Mouse (Mus musculus) heart, postnatal 36 days (tissue): ENCODE data around the gene Zfp646. TPM values are rescaled to one million over a fixed set of nuclear protein-coding genes. Genes with fewer than 3 reads are reported as not detected.
"Not testable (repeated sequence)": the region's sequence is repeated elsewhere in the genome, so short reads cannot be mapped to it uniquely, and the experiment has no call there.

Experiments
- DNase-seq, 2 experiments: peaks; one replicate each; pipeline ENCODE4 v3.0.0; 2021 to 2022
- intact Hi-C: fragments of 180-260 bp; cut with DNase I; formaldehyde crosslinking; loops from one replicate; pipeline ENCODE4 v1.15.1; 2025
- total RNA-seq, 2 experiments: library from RNA; stranded (reverse); gene quantifications; 2 replicates each; pipeline ENCODE4 v1.2.3; 2021

Gene Zfp646
- total RNA-seq, 2 experiments from 2014 or later, result 17.2 to 19.3 TPM

- DNase-seq, result peak; percentile 89 to 94
- intact Hi-C loops, result loop anchor here (5.0 kb wide), 1 partner anchor 99 kb away; the partner anchor contains the start of gene Setd1a
Observed at GRCm38 (mm10) chr7:127876467-127877348, 687 bp downstream of the Zfp646 start, which contains the start of gene Zfp668. Gene Zfp668, minus strand, starts transcription at chr7:127876828.

GRCm38 (mm10) chr7:127879301-127879700, 3.3 kb downstream of the Zfp646 start:
- no peak for DNase-seq
- intact Hi-C loops, result loop anchor here (2.0 to 5.0 kb wide), 2 partner anchors 16 to 102 kb away; partner anchors contain the start of genes Gm21974, Setd1a and Vkorc1

DNA sequence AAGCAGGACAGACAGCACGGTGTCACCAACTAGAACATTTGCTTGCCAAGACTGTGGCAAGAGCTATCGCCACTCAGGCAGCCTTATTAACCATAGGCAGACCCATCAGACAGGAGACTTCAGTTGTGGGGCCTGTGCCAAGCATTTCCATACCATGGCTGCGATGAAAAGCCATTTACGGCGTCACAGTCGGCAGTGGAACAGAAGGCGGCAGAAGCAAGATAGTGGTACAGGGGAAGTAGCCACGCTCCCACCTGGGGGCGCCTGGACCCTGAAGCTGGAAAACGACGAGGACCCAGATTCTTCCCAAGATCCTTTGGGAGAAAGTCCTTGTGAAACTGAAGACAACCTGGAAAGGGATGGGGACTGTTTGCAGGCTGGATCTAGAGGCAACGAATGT, 4.4 kb downstream of the Zfp646 start:
- intact Hi-C loops, result no loop called here
- no peak for DNase-seq

GRCm38 (mm10) chr7:127885951-127886350, 9.9 kb downstream of the Zfp646 start:
- intact Hi-C loops, result no loop called here
- DNase-seq, result peak; percentile 67 to 71

- DNase-seq, result no peak
- intact Hi-C loops, result no loop called here
Observed at GRCm38 (mm10) chr7:127886551-127886950, 10.5 kb downstream of the Zfp646 start.

GRCm38 (mm10) chr7:127887191-127887590, 11.2 kb downstream of the Zfp646 start:
- DNase-seq, result no peak
- intact Hi-C loops, result no loop called here

DNA sequence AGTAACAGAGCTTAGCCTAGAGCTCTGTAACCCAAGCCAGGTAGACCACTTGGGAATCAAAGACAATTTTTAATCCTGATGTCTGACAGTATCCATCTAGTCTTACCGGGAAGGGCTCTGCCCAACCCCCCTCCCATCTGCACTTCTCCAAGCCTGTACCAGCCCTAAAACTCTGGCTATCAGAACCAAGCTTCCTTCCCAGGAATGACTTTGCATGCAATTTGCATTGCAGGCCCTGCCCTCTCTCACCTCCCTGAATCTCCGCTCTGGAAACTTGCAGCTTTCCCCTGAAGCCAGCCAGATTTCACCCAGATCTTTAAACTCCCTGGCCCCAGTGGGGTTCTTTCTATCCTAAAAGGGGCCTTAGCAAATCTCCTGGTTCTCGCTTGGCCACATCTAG, 11.8 kb downstream of the Zfp646 start:
- no peak for DNase-seq

GRCm38 (mm10) chr7:127888821-127889220, 12.8 kb downstream of the Zfp646 start:
- intact Hi-C loops, result no loop called here
- DNase-seq, result no peak

More for the DNA sequence above, 11.8 kb downstream of the Zfp646 start:
- intact Hi-C loops, result no loop called here

GRCm38 (mm10) chr7:127890798-127891197, 14.8 kb downstream of the Zfp646 start, which contains the start of gene Prss53:
Gene Prss53, minus strand, starts transcription at chr7:127890970.
- no peak for DNase-seq
- intact Hi-C loops, result no loop called here

DNA sequence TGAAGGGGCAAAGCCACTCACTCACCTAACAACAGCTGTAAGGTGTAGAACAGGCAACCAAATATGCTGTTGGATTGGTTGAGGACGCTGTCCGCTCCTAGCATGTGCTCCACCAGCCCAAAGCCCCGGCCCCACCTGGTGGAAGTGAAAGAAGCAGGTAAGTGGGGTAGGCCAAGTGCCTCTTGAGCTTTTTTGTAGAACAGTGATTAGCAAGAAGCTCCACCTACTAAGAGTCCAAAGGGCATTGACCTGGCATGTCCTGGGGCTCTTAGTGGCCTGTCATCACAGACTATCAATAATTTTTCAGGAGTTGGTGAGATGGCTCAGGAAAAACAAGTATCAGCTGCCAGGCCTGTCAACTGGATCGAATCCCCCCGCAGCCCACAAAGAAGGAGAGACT, 18.5 kb downstream of the Zfp646 start:
- intact Hi-C loops, result loop anchor here (2.0 kb wide), 1 partner anchor 16 kb away; no protein-coding TSS in a partner anchor
- no peak for DNase-seq

DNA sequence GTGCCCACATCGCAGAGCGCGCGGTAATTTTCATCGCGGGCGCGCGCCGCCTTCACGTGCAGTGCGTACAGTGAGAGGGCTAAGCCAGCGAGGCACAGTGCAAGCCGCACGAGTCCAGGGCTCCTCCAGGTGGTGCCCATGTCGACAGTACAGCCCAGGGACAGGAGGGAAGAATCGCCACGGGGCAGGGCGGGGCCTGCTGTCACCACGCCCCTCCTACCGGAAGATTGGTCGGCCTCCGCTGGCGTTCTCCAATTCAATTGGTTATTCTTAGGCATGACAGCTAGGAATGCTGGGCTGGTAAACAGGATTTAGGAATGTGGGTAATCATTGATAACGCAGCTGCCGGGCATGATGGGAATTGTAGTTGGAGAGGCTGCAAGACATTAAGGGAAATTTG, 19.4 kb downstream of the Zfp646 start, which contains the start of the genes Gm21974 and Vkorc1:
TSS of gene Gm21974 (minus strand) at position 13 of the 400 bp plus-strand sequence.
TSS of gene Vkorc1 (minus strand) at position 176 of the 400 bp plus-strand sequence.
- DNase-seq, result peak; percentile 93
- intact Hi-C loops, result loop anchor here (2.0 to 5.0 kb wide), 2 partner anchors 17 to 93 kb away; partner anchors contain the start of gene Hsd3b7

DNA sequence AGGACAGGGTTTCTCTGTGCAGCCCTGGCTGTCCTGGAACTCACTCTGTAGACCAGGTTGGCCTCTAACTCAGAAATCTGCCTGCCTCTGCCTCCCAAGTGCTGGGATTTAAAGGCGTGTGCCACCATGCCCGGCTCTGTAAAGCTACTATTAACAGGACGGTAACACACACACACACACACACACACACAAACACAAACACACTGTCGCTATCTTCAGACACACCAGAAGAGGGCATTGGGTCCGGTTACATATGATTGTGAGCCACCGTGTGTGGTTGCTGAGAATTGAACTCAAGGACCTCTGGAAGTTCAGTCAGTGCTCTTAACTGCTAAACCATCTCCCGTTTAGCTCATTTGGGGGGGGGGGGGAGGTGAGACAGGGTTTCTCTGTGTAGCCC, 19.9 kb downstream of the Zfp646 start:
- not testable (repeated sequence) for DNase-seq
- intact Hi-C loops, result loop anchor here (2.0 to 5.0 kb wide), 2 partner anchors 17 to 94 kb away; partner anchors contain the start of gene Hsd3b7

DNA sequence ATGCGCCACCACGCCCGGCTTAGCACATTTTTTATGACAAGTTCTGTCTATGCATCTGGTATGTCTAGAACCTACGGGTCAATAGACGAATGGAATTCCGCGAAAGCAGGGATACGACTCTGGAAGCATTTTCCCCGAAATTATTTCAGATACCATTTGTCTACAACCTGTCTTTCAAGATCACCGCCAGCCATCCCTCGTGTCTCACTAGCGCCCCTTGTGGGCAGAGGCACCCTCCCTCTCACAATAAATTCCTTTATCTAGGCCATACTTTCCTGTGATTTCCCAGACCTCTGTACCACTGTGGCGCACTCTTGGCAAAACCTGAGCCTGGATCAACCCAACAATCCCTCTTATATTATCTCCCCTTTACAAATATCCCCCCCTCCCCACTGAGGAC, 20.4 kb downstream of the Zfp646 start:
- DNase-seq, result peak; percentile 50 to 68
- intact Hi-C loops, result loop anchor here (5.0 kb wide), 1 partner anchor 94 kb away; the partner anchor contains the start of gene Hsd3b7

DNA sequence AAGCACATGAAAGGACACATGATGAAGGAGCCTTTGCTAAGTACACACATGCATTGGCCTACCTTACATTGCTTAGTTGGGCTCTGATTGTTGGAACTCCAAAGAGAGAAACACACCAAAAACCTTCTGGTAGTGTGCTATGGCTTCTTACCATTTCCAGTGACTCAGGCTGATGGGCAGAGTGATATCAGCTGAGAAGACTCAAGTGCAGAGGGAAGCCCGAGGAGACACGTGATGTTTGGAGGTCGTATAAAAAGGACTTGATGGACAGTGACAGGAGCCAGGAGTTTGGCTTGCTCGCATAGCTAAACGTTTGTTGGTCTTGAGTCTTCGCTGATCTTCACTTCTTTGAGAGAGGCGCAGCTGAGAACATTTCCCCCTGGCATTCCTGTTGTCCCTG, 21.5 kb downstream of the Zfp646 start:
- intact Hi-C loops, result loop anchor here (5.0 kb wide), 1 partner anchor 95 kb away; the partner anchor contains the start of gene Hsd3b7
- no peak for DNase-seq

- DNase-seq, result no peak
- intact Hi-C loops, result loop anchor here (5.0 kb wide), 1 partner anchor 96 kb away; the partner anchor contains the start of gene Hsd3b7
Observed at GRCm38 (mm10) chr7:127898179-127898956, 22.3 kb downstream of the Zfp646 start.

DNA sequence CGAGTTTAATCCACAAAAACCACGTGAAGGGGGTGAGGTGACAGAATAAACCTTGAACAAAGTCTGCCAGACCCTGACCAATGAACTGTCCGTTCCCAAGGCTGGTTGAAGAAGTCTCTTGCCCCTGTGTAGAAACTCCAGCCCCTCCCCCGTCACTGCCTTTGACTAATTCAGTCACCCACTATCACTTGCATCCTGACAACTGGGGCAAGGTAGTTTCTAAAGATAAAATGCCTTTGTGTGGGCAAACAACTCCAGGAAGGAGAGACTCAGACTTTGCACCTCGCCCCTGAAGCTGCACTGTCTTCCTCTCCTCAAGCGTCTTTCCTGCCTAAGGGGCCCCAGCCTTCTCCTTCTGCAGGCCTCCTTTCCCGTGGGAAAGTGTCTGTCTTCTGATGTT, 24.0 kb downstream of the Zfp646 start:
- intact Hi-C loops, result loop anchor here (5.0 kb wide), 1 partner anchor 98 kb away; the partner anchor contains the start of gene Hsd3b7
- DNase-seq, result no peak

DNA sequence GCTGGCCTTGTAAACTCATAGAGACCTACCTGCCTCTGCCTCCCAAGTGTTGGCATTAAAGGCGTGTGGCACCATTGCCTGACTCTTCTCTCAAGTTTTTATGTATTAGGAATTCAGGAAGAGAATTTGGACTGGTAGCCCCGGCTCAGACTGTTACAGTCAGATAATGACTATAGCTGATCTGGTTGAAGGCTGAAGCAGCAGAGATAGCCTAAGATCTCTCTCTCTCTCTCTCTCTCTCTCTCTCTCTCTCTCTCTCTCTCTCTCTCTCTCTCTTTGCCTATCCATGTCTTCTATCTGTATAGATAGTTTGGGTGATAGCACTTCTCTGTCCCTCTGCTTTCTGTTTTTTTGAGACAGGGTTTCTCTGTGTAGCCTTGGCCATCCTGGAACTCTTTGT, 25.8 kb downstream of the Zfp646 start:
- intact Hi-C loops, result no loop called here
- no peak for DNase-seq

DNA sequence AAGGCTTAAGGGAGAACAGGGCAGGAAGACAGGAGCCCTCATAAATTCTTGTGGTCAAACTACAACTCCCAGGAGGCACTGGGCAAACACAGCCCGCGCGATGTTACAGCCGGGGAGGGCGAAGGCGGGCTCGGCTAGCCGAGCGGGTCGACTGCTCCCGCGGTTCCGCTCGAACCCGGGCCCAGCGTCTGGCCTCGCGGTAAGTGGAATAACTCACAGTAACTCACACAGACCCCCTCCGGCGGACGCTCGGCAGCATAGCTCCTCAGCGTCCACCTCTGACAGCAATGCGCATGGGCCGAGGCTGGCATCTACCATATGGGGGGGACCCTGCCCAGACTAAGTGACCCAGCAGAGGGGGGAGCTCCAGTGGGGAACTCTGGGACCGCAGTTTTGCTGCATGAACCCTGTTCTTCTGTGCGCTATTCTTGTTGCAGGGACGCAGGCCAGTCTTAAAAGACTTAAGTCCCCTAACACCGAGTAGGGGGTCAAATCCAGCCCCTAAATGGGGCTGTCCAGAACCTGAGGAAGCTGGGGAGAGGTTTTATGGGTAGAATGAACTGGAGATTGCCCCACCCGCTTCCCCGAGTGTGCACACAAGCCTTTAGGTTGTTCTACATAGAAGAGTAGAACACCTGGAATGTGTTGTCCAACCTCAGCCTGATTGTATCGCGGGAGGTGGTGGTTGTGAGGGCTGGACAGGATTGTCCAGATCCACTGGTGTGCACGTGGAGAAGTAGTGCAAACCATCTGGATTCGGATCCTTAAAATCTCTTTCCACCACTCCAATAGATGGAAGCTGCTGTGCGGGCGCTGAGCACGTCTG, 28.2 kb downstream of the Zfp646 start, which contains the start of gene Bckdk:
TSS of gene Bckdk (plus strand) at position 112 of the 826 bp plus-strand sequence.
- intact Hi-C loops, result no loop called here
- DNase-seq, result peak; percentile 68 to 78

DNA sequence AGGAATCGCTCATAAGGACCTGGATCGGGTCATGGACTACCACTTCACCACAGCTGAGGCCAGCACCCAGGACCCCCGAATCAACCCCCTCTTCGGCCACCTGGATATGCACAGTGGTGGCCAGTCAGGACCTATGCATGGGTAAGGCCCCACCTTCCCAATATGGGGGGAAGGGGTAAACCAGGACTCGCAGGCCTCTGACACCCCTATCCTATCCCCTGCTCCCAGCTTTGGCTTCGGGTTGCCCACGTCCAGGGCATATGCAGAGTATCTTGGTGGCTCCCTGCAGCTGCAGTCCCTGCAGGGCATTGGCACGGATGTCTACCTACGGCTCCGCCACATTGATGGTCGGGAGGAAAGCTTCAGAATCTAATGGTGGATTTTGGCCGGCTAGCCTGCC, 31.9 kb downstream of the Zfp646 start:
- no peak for DNase-seq
- intact Hi-C loops, result no loop called here
